Mouse (Mus musculus): ENCODE data around the gene Gm10053. TPM values are rescaled to one million over a fixed set of nuclear protein-coding genes. Genes with fewer than 3 reads are reported as not detected.

Gene Gm10053
- polyA plus RNA-seq, 1 experiment from 2014 or later = 215 TPM

- ATAC-seq (ENCODE audit: low read depth) = no peak
- DNase-seq = no peak
- WGBS (ENCODE audit: insufficient replicate concordance) = 3% methylated on average over 27 of the region's 27 CpGs
Measured at GRCm38 (mm10) chr19:24900581-24901220, 25.2 kb downstream of the Gm10053 start, which contains the start of gene Foxd4. Foxd4 (minus strand) TSS chr19:24901197.

DNA sequence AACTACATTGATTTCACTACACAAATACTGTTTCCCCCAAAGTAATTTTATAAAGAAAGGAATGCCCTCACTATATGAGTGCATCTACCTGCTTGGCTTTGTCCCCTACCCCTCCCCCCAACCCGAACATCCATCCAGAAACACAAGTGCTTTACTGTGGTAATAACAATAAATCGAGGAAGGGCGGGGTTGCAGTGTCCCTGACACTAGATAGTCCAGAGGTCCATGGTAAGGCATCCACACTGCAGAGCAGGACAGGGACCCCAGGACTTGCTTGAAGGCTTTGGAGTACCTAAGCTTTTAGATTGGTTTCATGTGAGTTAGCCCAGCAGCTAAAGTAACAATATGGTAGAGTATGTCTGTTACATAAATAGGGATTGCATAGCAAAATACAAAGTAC lies 26.2 kb downstream of the Gm10053 start:
- H3K36me3 ChIP-seq = no peaks in the 10 kb centered on the region
- H3K9me3 ChIP-seq (replicated peaks) = no peaks in the 10 kb centered on the region
- DNase-seq (no peak), ATAC-seq (ENCODE audit: low read depth) (no peak)
- H3K4me1 ChIP-seq (replicated peaks) = peaks cover 8% of the 10 kb centered on the region; the same call in 1 of the 2 replicates
- 10% methylated on average over 3 of the region's 3 CpGs for WGBS (ENCODE audit: insufficient replicate concordance)
- no peak overlapping the region for H3K4me3 ChIP-seq (replicated peaks)
- peaks cover 79% of the 10 kb centered on the region for H3K27me3 ChIP-seq
- H3K9ac ChIP-seq = no peak overlapping the region
- no peak overlapping the region for H3K4me2 ChIP-seq
- H3K27ac ChIP-seq = no peak overlapping the region

More at GRCm38 (mm10) chr19:24900581-24901220, 25.2 kb downstream of the Gm10053 start, which contains the start of gene Foxd4:
- no peak within 1 kb of the TSS for H3K9ac ChIP-seq
- peaks cover 8% of the 10 kb centered on the region; the same call in 1 of the 2 replicates for H3K4me1 ChIP-seq (replicated peaks)
- peak within 1 kb of the TSS; percentile 53 for H3K4me2 ChIP-seq
- H3K27ac ChIP-seq = no peak within 1 kb of the TSS
- no peaks in the 10 kb centered on the region for H3K36me3 ChIP-seq
- H3K9me3 ChIP-seq (replicated peaks) = no peaks in the 10 kb centered on the region
- H3K27me3 ChIP-seq = peaks cover 87% of the 10 kb centered on the region
- H3K4me3 ChIP-seq (replicated peaks) = peak within 1 kb of the TSS; percentile 37

- H3K4me2 ChIP-seq = no peak overlapping the region
- no peak for ATAC-seq (ENCODE audit: low read depth)
- 1% methylated on average over 2 of the region's 2 CpGs for WGBS (ENCODE audit: insufficient replicate concordance)
- no peak overlapping the region for H3K4me3 ChIP-seq (replicated peaks)
- H3K27me3 ChIP-seq = peaks cover 74% of the 10 kb centered on the region
- no peak overlapping the region for H3K9ac ChIP-seq
- no peaks in the 10 kb centered on the region for H3K9me3 ChIP-seq (replicated peaks)
- H3K4me1 ChIP-seq (replicated peaks) = peaks cover 8% of the 10 kb centered on the region; the same call in 1 of the 2 replicates
- H3K36me3 ChIP-seq = no peaks in the 10 kb centered on the region
- no peak for DNase-seq
- no peak overlapping the region for H3K27ac ChIP-seq
Measured at GRCm38 (mm10) chr19:24902256-24902655, 26.8 kb downstream of the Gm10053 start.

DNA sequence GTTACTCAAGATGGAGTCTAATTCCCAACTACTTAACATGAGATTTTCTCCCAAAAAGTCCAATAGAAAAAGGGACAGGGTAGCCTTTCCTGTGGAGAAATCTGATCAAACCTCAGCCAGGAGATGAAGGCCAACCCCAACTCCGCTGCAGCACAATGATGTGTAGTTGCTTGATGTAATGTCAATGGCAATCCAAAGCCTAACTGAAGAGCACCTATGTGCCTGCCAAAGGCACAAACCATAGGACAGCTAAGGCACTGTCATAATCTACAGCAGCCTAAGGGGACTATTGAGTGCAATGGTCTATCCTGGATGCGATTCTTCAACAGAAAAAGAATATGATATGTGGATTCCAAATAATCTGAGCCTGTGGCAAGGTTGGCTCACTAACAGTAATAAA lies 27.3 kb downstream of the Gm10053 start:
- peaks cover 68% of the 10 kb centered on the region for H3K27me3 ChIP-seq
- DNase-seq = no peak

GRCm38 (mm10) chr19:24907655-24908054 lies 32.2 kb downstream of the Gm10053 start:
- no peaks in the 10 kb centered on the region for H3K9me3 ChIP-seq (replicated peaks)
- no peak for ATAC-seq (ENCODE audit: low read depth)
- no peak overlapping the region for H3K9ac ChIP-seq
- no peak overlapping the region for H3K27ac ChIP-seq
- no peak overlapping the region for H3K4me2 ChIP-seq
- no peaks in the 10 kb centered on the region for H3K36me3 ChIP-seq
- 67% methylated on average over 6 of the region's 6 CpGs for WGBS (ENCODE audit: insufficient replicate concordance)
- H3K27me3 ChIP-seq = peaks cover 20% of the 10 kb centered on the region
- no peaks in the 10 kb centered on the region for H3K4me1 ChIP-seq (replicated peaks)
- no peak overlapping the region for H3K4me3 ChIP-seq (replicated peaks)
- no peak for DNase-seq

More for the DNA sequence above, 27.3 kb downstream of the Gm10053 start:
- Histone ChIP-seq H3K9me3 (replicated peaks) (no peaks in the 10 kb centered on the region), H3K27ac (no peak overlapping the region), H3K4me3 (replicated peaks) (no peak overlapping the region), H3K4me2 (no peak overlapping the region), H3K9ac (no peak overlapping the region), H3K36me3 (no peaks in the 10 kb centered on the region), H3K4me1 (replicated peaks) (peaks cover 8% of the 10 kb centered on the region; the same call in 1 of the 2 replicates)
- 45% methylated on average over 2 of the region's 2 CpGs for WGBS (ENCODE audit: insufficient replicate concordance)
- no peak for ATAC-seq (ENCODE audit: low read depth)

DNA sequence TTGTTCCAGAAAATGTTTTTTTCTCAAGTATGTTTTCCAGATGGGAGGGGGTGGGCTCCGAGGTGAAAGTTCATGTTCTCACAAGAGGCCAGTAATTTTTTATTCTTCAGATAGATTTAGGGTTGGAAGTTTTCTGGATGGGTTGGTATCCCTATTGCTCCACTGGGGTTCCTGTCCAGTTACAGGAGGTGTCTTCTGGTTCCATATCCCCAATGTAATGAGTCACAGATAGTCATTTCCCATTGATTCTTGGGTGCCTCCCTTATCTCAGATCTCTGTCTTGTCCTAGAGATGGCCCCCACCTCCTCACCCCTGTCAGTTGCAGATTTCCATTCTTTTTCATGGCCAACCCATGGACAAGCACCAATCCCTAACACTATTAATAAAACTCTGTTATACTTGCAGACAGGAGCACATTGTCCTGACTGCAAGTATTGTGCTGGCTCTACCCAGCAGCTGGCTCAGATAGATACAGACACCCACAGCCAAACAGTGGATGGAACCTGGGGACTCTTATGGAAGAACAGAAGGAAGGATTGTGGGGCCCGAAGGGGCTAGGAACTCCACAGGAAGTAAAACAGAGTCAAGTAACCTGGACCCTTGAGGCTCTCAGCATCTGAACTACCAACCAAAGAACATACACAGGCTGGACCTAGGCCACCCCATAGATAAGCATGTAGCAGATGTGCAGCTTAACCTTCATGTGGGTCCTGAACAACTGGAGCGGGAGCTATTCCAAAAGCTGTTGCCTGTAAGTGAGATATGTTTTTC lies 33.1 kb downstream of the Gm10053 start:
- Histone ChIP-seq H3K4me3 (replicated peaks) (no peak overlapping the region), H3K36me3 (no peaks in the 10 kb centered on the region), H3K4me1 (replicated peaks) (no peaks in the 10 kb centered on the region), H3K4me2 (no peak overlapping the region), H3K9me3 (replicated peaks) (no peaks in the 10 kb centered on the region), H3K27me3 (peaks cover 10% of the 10 kb centered on the region), H3K9ac (no peak overlapping the region), H3K27ac (no peak overlapping the region)
- DNase-seq (no peak), ATAC-seq (ENCODE audit: low read depth) (no peak)
- WGBS (ENCODE audit: insufficient replicate concordance) = 64% methylated on average over 3 of the region's 3 CpGs

DNA sequence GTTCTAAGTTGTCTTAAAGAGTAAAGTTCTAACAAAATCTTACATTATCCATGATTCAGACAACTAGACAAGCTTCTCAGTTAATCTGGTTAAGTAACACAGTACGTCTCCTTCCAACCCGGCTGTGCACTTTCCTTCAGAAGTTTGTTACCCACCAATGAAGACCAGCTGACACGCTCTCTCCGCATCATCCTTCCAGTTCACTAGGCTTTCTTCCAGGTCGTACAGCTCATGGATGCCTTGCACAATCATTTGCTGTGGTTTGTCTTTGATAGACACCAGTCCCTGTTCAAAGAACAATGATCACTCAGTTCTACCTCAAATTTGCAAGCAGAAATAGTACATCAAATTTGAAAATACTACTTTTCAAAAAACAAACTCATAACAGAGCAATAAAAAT lies 45.4 kb downstream of the Gm10053 start:
- ATAC-seq (ENCODE audit: low read depth) (no peak), DNase-seq (no peak)
- H3K9me3 ChIP-seq (replicated peaks) = no peaks in the 10 kb centered on the region
- no peak overlapping the region for H3K9ac ChIP-seq
- WGBS (ENCODE audit: insufficient replicate concordance) = 85% methylated on average over 5 of the region's 5 CpGs
- no peak overlapping the region for H3K4me2 ChIP-seq
- H3K4me1 ChIP-seq (replicated peaks) = no peaks in the 10 kb centered on the region
- H3K36me3 ChIP-seq = peaks cover 26% of the 10 kb centered on the region
- no peak overlapping the region for H3K27ac ChIP-seq
- H3K27me3 ChIP-seq = no peaks in the 10 kb centered on the region
- no peak overlapping the region for H3K4me3 ChIP-seq (replicated peaks)

Other genes starting within 250 kb of the Gm10053 start
- 0.14 and 0.18 TPM in 2 replicates for gene Tmem252, start 201.7 kb upstream of the Gm10053 start, polyA plus RNA-seq (2015; fragmentation: Nextera tagmentation; extraction: Ambion mirVana)
- 0.23 and 0.28 TPM in 2 replicates for gene Pgm5, start 13.8 kb upstream of the Gm10053 start, polyA plus RNA-seq (2015; fragmentation: Nextera tagmentation; extraction: Ambion mirVana)
- not detected in 2 replicates for gene Foxd4, start 25.5 kb downstream of the Gm10053 start, polyA plus RNA-seq (2015; fragmentation: Nextera tagmentation; extraction: Ambion mirVana)
- gene Cbwd1, start 85.9 kb downstream of the Gm10053 start, polyA plus RNA-seq (2015; fragmentation: Nextera tagmentation; extraction: Ambion mirVana) = 13.5 and 14.8 TPM in 2 replicates
- gene Dock8, start 123.8 kb downstream of the Gm10053 start, polyA plus RNA-seq (2015; fragmentation: Nextera tagmentation; extraction: Ambion mirVana) = 6.7 and 7.9 TPM in 2 replicates